Mouse (Mus musculus): ENCODE data around the gene Prrx2. TPM values are rescaled to one million over a fixed set of nuclear protein-coding genes. Genes with fewer than 3 reads are reported as not detected.
A peak's percentile ranks its signal among the peaks of the same experiment; 100 is the strongest.

Gene Prrx2
- polyA plus RNA-seq, 1 experiment from 2014 or later, result 4.3 TPM

- Histone ChIP-seq H3K4me1 (ENCODE audit: insufficient read depth, low read depth, low read length) (0 out of 2 replicates have a peak, but pooled peaks cover 5% of the 10 kb centered on the region), H3K36me3 (ENCODE audit: insufficient read depth, low read length) (no peaks in the 10 kb centered on the region), H3K27ac (ENCODE audit: low read length) (no peak overlapping the region), H3K9ac (replicated peaks; ENCODE audit: low read depth) (no peak overlapping the region), H3K4me3 (ENCODE audit: low read depth, low read length) (no peak overlapping the region), H3K4me2 (replicated peaks; ENCODE audit: low read depth, low read length) (no peak overlapping the region), H3K9me3 (ENCODE audit: low read length) (no peaks in the 10 kb centered on the region), H3K27me3 (replicated peaks; ENCODE audit: insufficient read depth, low read length) (no peaks in the 10 kb centered on the region)
- no peak for DNase-seq (ENCODE audit: low spot score)
- ATAC-seq, result no peak
- TF ChIP-seq EP300 (IDR thresholded peaks at IDR 0.05) (no peak), CTCF (IDR thresholded peaks at IDR 0.05) (no peak)
- WGBS, result 93% methylated on average over 4 of the region's 4 CpGs
Observed at GRCm38 (mm10) chr2:30884852-30885373, 50.1 kb downstream of the Prrx2 start.

DNA sequence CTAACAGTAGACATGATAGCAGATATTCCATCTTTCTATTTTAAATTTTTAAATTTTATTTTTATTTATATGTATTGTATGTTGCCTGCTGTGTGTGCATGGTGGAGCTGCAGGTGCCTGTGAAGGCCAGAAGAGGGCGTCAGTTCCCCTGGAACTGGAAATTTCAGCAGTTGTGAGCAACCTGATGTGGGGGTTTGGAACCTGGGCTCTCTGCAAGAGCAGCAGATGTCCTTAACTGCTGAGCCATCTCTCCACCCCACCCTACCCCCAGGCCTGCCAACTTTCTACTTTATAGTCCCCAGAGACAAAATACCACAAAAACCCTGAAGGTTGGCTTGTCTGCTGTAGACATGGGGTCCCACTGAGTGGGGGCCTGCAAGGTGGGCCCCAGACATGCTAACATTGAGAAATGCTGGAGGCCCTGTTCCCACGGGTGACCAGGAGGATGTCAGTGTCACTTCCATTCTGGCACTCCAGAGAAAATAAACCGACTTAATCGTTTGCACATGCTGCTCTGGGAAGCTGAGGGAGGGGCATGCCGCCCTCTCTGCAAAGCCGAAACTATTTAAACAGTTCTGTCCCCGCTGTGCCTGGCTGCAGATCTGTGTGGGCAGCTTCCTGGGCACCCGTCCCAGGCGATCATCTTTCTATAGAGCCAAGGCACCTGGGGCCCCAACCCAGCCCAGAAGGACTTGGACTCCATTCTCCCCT is 50.8 kb downstream of the Prrx2 start:
- Histone ChIP-seq H3K36me3 (ENCODE audit: insufficient read depth, low read length) (no peaks in the 10 kb centered on the region), H3K27me3 (replicated peaks; ENCODE audit: insufficient read depth, low read length) (no peaks in the 10 kb centered on the region), H3K4me2 (replicated peaks; ENCODE audit: low read depth, low read length) (no peak overlapping the region), H3K27ac (ENCODE audit: low read length) (no peak overlapping the region), H3K4me3 (ENCODE audit: low read depth, low read length) (no peak overlapping the region), H3K4me1 (ENCODE audit: insufficient read depth, low read depth, low read length) (0 out of 2 replicates have a peak, but pooled peaks cover 5% of the 10 kb centered on the region), H3K9me3 (ENCODE audit: low read length) (no peaks in the 10 kb centered on the region), H3K9ac (replicated peaks; ENCODE audit: low read depth) (no peak overlapping the region)
- ATAC-seq (no peak), DNase-seq (ENCODE audit: low spot score) (no peak)
- TF ChIP-seq EP300 (IDR thresholded peaks at IDR 0.05) (no peak), CTCF (IDR thresholded peaks at IDR 0.05) (no peak; the same call in 1 of the 2 replicates)
- 11% methylated on average over 9 of the region's 9 CpGs for WGBS

- no peaks in the 10 kb centered on the region for H3K27me3 ChIP-seq (replicated peaks; ENCODE audit: insufficient read depth, low read length)
- no peak overlapping the region for H3K9ac ChIP-seq (replicated peaks; ENCODE audit: low read depth)
- ATAC-seq (peak; percentile 46), DNase-seq (ENCODE audit: low spot score) (peak; percentile 76)
- no peaks in the 10 kb centered on the region for H3K9me3 ChIP-seq (ENCODE audit: low read length)
- H3K4me1 ChIP-seq (ENCODE audit: insufficient read depth, low read depth, low read length), result no peaks in the 10 kb centered on the region
- TF ChIP-seq CTCF (IDR thresholded peaks at IDR 0.05), result peak; percentile 88
- no peak for TF ChIP-seq EP300 (IDR thresholded peaks at IDR 0.05)
- H3K36me3 ChIP-seq (ENCODE audit: insufficient read depth, low read length), result no peaks in the 10 kb centered on the region
- 0% methylated on average over 3 of the region's 3 CpGs for WGBS
- H3K27ac ChIP-seq (ENCODE audit: low read length), result no peak overlapping the region
- H3K4me3 ChIP-seq (ENCODE audit: low read depth, low read length), result no peak overlapping the region
- H3K4me2 ChIP-seq (replicated peaks; ENCODE audit: low read depth, low read length), result no peak overlapping the region
Observed at GRCm38 (mm10) chr2:30891002-30891401, 56.2 kb downstream of the Prrx2 start.

GRCm38 (mm10) chr2:30893399-30893798 is 58.6 kb downstream of the Prrx2 start:
- no peak overlapping the region for H3K4me3 ChIP-seq (ENCODE audit: low read depth, low read length)
- no peak overlapping the region for H3K27ac ChIP-seq (ENCODE audit: low read length)
- ATAC-seq (no peak), DNase-seq (ENCODE audit: low spot score) (no peak)
- no peaks in the 10 kb centered on the region for H3K36me3 ChIP-seq (ENCODE audit: insufficient read depth, low read length)
- WGBS, result 10% methylated on average over 6 of the region's 6 CpGs
- no peaks in the 10 kb centered on the region for H3K27me3 ChIP-seq (replicated peaks; ENCODE audit: insufficient read depth, low read length)
- H3K4me1 ChIP-seq (ENCODE audit: insufficient read depth, low read depth, low read length), result no peaks in the 10 kb centered on the region
- TF ChIP-seq EP300 (IDR thresholded peaks at IDR 0.05), result no peak
- TF ChIP-seq CTCF (IDR thresholded peaks at IDR 0.05), result no peak
- H3K9ac ChIP-seq (replicated peaks; ENCODE audit: low read depth), result no peak overlapping the region
- no peak overlapping the region for H3K4me2 ChIP-seq (replicated peaks; ENCODE audit: low read depth, low read length)
- no peaks in the 10 kb centered on the region for H3K9me3 ChIP-seq (ENCODE audit: low read length)

- H3K4me2 ChIP-seq (replicated peaks; ENCODE audit: low read depth, low read length), result no peak overlapping the region
- H3K27me3 ChIP-seq (replicated peaks; ENCODE audit: insufficient read depth, low read length), result no peaks in the 10 kb centered on the region
- 76% methylated on average over 7 of the region's 7 CpGs for WGBS
- DNase-seq (ENCODE audit: low spot score) (no peak), ATAC-seq (no peak)
- H3K9ac ChIP-seq (replicated peaks; ENCODE audit: low read depth), result no peak overlapping the region
- no peak overlapping the region for H3K27ac ChIP-seq (ENCODE audit: low read length)
- TF ChIP-seq EP300 (IDR thresholded peaks at IDR 0.05), result no peak
- TF ChIP-seq CTCF (IDR thresholded peaks at IDR 0.05), result no peak
- H3K36me3 ChIP-seq (ENCODE audit: insufficient read depth, low read length), result no peaks in the 10 kb centered on the region
- no peak overlapping the region for H3K4me3 ChIP-seq (ENCODE audit: low read depth, low read length)
- no peaks in the 10 kb centered on the region for H3K4me1 ChIP-seq (ENCODE audit: insufficient read depth, low read depth, low read length)
- no peaks in the 10 kb centered on the region for H3K9me3 ChIP-seq (ENCODE audit: low read length)
Observed at GRCm38 (mm10) chr2:30893946-30894345, 59.2 kb downstream of the Prrx2 start.

DNA sequence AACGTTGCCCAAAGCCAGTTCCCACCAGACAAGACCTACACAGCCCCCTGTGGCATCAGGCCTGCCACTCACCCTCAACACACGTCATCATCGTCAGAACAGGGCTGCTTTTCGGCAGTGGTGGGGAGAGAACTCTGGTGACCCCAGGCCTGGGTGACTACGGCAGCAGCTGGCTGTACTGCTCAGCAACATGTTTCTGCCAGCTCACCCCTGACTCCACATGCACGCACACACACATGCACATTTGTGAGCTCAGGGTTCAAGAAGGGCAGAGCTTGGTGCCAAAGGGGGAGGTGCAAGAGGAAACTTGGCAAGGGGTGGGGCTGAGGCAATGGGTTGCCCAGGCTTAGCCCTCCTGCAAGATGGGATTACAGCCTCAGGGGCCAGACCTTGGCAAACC is 62.5 kb downstream of the Prrx2 start:
- TF ChIP-seq CTCF (IDR thresholded peaks at IDR 0.05) (no peak), EP300 (IDR thresholded peaks at IDR 0.05) (no peak)
- Histone ChIP-seq H3K27ac (ENCODE audit: low read length) (no peak overlapping the region), H3K4me1 (ENCODE audit: insufficient read depth, low read depth, low read length) (0 out of 2 replicates have a peak, but pooled peaks cover 7% of the 10 kb centered on the region), H3K27me3 (replicated peaks; ENCODE audit: insufficient read depth, low read length) (no peaks in the 10 kb centered on the region), H3K4me3 (ENCODE audit: low read depth, low read length) (no peak overlapping the region), H3K9ac (replicated peaks; ENCODE audit: low read depth) (no peak overlapping the region), H3K9me3 (ENCODE audit: low read length) (no peaks in the 10 kb centered on the region), H3K4me2 (replicated peaks; ENCODE audit: low read depth, low read length) (no peak overlapping the region), H3K36me3 (ENCODE audit: insufficient read depth, low read length) (no peaks in the 10 kb centered on the region)
- ATAC-seq (peak; percentile 59), DNase-seq (ENCODE audit: low spot score) (peak; percentile 62)
- WGBS, result 20% methylated on average over 6 of the region's 6 CpGs

Measured in lung, postnatal 0 days (tissue).